Mouse (Mus musculus): Measurements from ENCODE around the gene Trim65.

The Trim65 gene

GRCm38 (mm10) chr11:116088741-116089394 lies 42.1 kb downstream of the Trim65 start:
- no peak for DNase-seq (ENCODE audit: low spot score)

DNA sequence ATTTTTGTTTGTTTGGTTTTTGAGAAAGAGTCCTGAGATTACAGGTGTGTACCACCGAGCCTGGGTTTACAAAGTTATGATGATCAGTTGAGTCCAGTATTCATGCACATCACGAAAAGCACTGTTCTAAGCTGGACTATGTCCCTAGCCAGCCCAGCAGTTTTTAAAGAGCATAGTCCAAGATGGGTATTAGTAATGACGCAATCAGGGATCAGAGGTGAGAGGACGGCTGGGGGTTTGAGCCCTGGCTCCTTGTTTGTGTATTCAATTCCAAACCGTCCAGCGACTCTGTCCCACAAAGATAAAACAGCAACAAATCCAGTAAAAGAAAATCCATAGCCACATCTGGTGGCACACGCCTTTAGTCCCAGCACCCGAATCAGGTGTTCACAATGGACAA lies 42.7 kb downstream of the Trim65 start:
- no peak for DNase-seq (ENCODE audit: low spot score)

GRCm38 (mm10) chr11:116087194-116088130 lies 43.5 kb downstream of the Trim65 start:
- DNase-seq (ENCODE audit: low spot score): peak; percentile 75

DNA sequence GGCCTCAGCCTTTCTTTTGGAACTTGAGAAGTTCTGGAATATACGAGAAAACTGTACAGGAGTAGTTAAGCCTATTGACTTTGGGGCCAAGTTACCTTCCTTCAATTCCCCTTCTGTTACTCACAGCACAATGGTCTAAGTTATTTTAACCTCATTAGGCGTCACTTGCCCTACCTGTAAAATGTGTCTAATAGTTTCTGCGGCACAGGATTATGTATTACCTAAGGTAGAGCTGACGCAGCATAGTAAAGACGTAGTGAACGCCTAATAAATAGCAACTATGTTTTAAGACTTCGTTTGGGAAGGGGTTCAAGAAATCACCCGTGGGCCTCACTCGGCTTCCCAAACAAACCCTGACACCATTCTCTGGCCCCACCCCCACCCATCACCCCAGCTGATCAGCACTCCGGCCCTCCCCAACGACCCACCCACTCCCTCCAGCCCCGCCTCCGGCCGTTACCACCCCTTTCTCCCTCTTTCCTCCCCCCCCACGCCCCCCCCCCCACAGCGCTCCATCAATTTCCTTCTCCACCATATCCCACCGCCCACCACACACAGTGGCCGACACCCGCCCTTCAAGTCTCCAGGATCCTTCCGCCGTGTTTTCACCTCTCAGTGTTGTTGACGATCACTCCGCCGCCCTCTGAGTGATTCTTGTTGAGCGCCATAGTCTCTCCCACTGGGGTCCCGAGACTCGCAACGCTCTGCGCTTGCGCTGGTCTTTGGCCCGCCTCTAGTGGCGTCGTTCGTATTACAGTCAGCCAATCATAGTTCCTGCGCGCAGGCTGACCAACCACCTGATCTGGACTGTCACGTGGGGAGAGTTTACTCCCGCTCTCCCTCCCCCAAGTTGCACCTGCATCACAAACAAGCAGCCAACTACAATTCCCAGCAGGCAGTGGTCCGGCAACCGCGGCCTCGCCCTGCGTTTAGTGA lies 44.4 kb downstream of the Trim65 start, which contains the start of gene Wbp2:
Wbp2 (minus strand) TSS at position 738 of the 936 bp plus-strand sequence.
- DNase-seq (ENCODE audit: low spot score): peak; percentile 99

DNA sequence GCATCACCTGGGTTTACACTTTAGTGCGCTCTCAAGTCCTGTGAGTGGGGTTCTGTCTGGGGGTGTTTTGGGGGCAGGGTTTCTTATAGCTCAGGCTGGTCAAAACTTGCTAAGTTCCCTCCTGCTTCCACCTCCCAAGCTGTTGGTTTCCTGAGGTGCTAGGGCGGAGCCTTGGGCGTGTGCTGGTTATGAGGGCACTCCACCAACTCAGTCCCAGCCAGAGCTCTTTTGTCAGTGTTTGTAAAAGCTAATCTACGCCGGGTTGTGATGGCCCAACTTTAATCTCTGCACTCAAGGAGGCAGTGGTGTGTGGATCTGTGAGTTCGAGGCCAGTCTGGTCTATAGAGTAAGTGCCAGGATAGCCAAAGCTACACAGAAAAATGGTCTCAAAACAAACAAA lies 46.8 kb downstream of the Trim65 start:
- DNase-seq (ENCODE audit: low spot score): no peak

DNA sequence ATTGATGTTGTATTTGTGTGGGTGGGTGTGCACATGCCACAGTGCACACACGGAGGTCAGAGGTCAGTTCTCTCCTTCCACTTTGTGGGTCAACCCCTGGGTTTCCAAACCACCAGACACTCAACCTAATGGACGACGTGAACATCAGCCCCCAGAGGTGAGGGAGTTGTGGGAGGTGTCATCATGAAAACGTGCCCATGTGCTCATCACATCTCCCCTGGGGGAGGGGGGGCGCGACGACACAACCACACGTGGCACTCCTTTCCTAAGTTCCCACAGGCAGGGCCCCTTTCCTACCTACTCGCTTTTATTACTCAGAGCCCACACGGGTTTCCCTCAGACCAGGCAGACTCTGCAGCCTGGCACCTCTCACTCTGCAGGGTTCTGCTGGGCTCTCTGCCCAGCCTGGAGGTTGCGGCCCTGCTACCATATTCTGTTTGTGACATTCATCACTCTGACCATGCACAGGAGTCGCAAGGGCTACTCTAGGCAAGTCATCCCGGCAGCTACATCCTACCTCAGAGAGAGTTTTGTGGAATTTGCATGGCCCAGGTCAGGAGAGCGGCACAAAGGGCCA lies 47.7 kb downstream of the Trim65 start:
- no peak for DNase-seq (ENCODE audit: low spot score)

DNA sequence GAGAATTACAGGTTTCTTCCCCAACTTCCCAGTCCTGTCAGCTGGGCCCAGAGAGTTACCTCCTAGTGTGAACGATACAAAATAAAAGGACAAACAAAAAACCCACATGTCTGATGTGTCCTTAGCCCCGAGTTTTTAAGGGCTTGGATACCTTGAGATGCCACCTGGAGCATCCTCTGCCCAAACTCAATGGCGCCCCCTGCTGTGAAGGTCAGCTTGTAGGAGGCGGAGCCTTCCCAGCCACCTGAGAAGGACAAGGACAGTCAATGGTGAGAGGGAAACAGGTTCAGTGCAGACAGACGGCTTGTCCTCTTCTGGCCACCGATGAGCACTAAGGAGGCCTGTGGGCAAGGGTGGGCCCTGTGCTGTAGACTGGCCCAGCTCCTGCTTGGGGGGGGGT lies 49.8 kb downstream of the Trim65 start:
- no peak for DNase-seq (ENCODE audit: low spot score)

GRCm38 (mm10) chr11:116079511-116079910 lies 51.4 kb downstream of the Trim65 start:
- no peak for DNase-seq (ENCODE audit: low spot score)

DNA sequence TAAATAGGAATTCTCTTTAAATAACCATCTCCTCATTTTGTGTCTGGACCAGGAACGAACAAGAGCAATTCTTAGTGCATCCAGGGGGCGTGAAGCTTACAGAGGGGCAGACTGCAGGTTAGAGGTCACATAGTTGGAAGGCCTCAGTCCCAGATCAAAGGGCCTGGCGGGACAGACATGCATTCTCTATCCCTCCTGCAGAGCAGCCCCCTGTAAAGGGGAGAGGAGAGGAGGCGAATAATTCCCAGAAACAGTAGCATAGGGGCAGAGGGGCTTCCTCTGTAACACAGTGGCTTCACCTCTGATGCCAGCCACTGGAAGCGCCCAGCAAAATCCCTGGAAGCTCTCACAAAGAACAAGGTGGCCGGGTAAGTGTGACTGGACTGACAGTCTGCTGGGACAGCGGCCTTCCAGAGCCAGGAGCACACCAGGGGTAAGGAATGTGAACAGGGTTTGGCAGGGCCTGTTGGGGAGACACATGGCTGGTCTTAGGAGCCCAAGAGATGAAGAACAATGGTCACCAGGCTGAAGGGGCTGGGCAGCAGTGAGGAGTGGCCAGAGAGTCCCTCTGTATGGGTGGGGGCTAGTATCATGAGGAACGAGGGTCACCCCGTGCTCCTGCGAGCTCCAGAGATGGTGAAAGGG lies 52.1 kb downstream of the Trim65 start:
- DNase-seq (ENCODE audit: low spot score): no peak

DNA sequence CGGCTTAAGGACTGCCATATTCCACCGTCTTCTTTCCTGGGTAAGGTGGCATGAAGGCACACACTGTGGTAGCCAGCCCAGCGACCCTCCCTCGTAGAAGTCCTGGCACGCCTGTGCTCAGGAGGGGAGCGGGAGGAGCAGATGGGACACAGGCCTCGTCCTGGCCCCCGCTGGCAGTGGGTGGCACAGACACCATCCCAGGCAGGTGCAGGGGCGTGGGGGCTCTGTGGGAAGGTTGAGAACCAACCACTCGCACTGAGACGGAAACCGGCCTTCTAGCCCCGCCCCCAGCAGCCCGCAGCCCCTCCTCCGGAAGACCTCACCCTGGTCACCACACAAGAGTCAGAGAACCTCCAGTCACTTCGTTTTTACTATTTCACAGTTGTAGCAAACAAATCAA lies 52.7 kb downstream of the Trim65 start:
- no peak for DNase-seq (ENCODE audit: low spot score)

DNA sequence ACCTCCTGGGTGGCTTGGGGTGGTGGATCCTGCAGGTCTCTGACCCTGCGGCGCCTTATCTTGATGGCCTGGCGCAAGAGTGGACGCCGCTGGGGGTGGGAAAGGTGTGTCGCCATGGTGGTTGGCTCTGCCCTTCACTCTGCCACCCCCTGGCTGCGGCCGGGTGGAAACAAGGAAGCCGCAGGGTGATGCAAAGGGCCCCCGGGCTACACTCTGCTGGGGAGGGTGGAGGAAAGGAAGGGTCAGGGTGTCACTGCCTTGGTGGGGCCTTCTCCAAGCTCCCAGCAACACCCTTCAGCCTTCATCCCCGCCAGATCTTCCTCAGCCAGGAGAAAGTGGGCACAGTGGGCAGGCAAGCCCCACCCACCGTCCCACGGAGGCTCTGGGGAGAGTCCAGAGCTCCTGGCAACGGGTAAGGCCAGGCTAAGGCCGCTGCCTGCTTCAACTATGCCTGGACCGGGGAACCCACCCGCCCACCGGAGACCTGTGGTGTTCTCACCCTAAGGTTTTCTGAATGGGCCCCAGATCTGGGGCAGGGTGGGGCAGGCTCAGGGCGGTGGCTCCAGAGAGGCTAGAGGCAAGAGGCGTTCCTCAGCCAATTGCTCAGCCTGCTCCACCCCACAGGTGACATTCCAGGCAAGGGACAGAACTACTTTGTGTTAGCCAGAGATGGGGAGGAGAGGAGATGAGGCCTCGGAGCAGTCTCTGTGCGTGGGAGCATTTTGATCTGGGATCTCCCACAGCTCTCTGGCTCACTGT lies 53.3 kb downstream of the Trim65 start, which contains the start of gene Unc13d:
Unc13d (minus strand) TSS at position 516 of the 759 bp plus-strand sequence.
- DNase-seq (ENCODE audit: low spot score): no peak

DNA sequence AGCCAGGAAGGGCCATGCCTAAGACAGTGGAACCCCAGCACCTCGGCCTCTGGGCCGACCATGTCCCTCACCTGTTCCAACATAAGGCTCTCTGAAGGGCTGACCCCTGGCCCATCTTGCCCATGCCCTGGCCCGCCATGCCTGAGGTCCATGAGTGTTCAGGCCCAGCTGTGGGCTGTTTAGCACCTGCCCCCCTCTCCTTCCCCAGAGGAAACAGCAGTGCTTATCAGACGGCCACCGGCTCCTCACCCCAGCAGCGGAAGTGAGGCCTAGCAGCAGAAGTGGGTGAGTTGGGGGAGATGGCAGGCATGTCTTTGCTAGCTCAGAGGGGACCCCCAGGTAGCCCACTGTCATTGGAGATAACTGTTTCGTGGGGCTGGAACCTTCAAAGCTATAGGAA lies 54.1 kb downstream of the Trim65 start:
- no peak for DNase-seq (ENCODE audit: low spot score)

GRCm38 (mm10) chr11:116076266-116076540 lies 54.7 kb downstream of the Trim65 start:
- no peak for DNase-seq (ENCODE audit: low spot score)

DNA sequence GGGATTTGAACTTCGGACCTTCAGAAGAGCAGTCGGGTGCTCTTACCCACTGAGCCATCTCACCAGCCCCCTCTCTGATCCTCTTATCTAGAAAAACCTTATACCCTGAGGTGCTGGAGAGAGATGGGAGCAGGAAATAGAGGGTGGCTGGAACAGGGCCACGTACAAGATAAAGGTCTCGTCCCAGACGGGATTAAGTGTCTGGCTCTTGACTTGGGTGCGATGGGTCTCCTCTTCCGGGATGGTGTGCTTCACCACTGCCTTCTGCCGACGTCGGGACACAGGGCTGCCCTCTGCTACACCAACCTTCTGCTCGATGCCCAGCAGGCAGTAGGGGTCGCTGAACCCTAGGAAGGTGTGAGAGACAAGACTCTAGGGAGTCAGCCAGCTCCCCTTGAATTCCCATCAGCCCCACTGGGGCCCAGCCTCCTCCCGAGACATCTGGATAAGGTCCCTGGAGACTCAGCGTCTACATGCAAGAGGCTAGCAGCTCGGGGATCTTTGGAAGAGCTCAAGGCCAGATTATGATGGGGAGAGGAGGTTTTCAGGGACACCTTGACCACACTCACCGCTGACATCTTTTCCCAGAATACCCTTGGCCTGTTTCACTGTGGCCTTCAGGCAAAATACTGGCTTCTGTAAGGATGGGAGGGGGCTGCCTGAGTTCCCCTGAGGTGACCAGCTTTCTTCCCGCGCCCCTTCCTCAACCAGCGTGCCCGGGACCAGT lies 55.2 kb downstream of the Trim65 start:
- peak; percentile 68 for DNase-seq (ENCODE audit: low spot score)

DNA sequence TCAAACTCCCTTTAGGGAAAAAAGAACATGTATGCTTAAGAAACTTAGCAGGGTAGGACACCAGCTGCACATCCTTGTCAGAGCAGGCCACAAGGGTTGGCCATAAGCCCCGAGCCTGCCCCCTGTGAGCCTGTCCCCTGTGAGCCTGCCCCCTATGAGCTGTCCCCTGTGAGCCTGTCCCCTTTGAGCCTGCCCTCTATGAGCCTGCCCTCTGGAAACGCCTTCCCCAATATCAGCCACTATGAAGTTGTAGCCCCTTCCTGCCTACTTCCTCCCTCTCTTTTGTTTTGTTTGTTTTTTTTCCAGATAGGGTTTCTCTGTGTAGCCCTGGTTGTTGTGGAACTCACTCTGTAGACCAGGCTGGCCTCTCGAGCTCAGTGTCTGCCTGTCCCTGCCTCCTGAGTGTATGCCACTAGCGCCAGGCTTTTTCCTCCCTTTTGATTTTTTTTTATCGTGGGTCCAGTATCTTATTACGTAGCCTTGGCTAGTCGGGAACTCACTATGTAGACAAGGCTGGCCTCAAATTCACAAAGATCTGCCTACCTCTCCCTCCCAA lies 56.4 kb downstream of the Trim65 start:
- DNase-seq (ENCODE audit: low spot score): no peak

- no peak for DNase-seq (ENCODE audit: low spot score)
Measured at GRCm38 (mm10) chr11:116072608-116073007, 58.3 kb downstream of the Trim65 start.
